Mouse (Mus musculus) lung, postnatal 0 days (tissue): Measurements from ENCODE around the gene Ncdn. TPM values are rescaled to one million over a fixed set of nuclear protein-coding genes. Genes with fewer than 3 reads are reported as not detected.

Experiments used
- ATAC-seq: fragments of 200-750 bp; cut with Nextera tagmentation; 2 replicates; pipeline ENCODE4 v1.8.0; 2017; ENCODE audit warnings: moderate library complexity
- DNase-seq: peaks from one replicate; pipeline ENCODE4 v3.0.0-alpha.2; 2016; ENCODE audit warnings: low spot score
- H3K27ac ChIP-seq: fragments of 300-500 bp; sonication (generic); 2 replicates; pipeline ENCODE4 v1.5.1; 2014; ENCODE audit warnings: antibody characterized with exemption, mild to moderate bottlenecking, low read length, mixed read lengths
- H3K27me3 ChIP-seq: fragments of 300-500 bp; sonication (generic); replicated peaks from 2 replicates; pipeline ENCODE4 v1.6.1; 2014; ENCODE audit warnings: low read length, mixed read lengths; ENCODE audit not compliant: insufficient read depth
- H3K36me3 ChIP-seq: fragments of 300-500 bp; sonication (generic); 2 replicates; pipeline ENCODE4 v1.6.1; 2014; ENCODE audit warnings: low read length, mixed read lengths; ENCODE audit not compliant: insufficient read depth
- H3K4me1 ChIP-seq: fragments of 300-500 bp; sonication (generic); 2 replicates; pipeline ENCODE4 v1.6.1; 2014; ENCODE audit warnings: antibody characterized with exemption, low read depth, low read length, mixed read lengths; ENCODE audit not compliant: insufficient read depth
- H3K4me2 ChIP-seq: fragments of 300-500 bp; sonication (generic); replicated peaks from 2 replicates; pipeline ENCODE4 v1.6.1; 2014; ENCODE audit warnings: low read depth, mild to moderate bottlenecking, low read length, moderate library complexity, mixed read lengths
- H3K4me3 ChIP-seq: fragments of 300-500 bp; sonication (generic); 2 replicates; pipeline ENCODE4 v1.5.1; 2014; ENCODE audit warnings: low read depth, low read length
- H3K9ac ChIP-seq: fragments of 300-500 bp; sonication (generic); replicated peaks from 2 replicates; pipeline ENCODE4 v1.6.1; 2014; ENCODE audit warnings: low read depth, mild to moderate bottlenecking
- H3K9me3 ChIP-seq: fragments of 300-500 bp; sonication (generic); 2 replicates; pipeline ENCODE4 v1.6.1; 2016; ENCODE audit warnings: low read length, mixed read lengths
- CTCF ChIP-seq: IDR thresholded peaks from 2 replicates; pipeline ENCODE4 v1.5.1; 2016; ENCODE audit warnings: antibody characterized with exemption, mild to moderate bottlenecking
- EP300 ChIP-seq: IDR thresholded peaks from 2 replicates; pipeline ENCODE4 v1.6.1; 2016; ENCODE audit warnings: antibody characterized with exemption, mild to moderate bottlenecking, control low read depth
- WGBS: fragments of 180-500 bp; shearing (Covaris S2); extraction: QIAGEN DNeasy Blood & Tissue Kit; methylation state at CpG from one replicate; pipeline ENCODE4 v1.1.7; 2014; 5-methylcytosine and 5-hydroxymethylcytosine counted together
- polyA plus RNA-seq: library from polyadenylated mRNA; unstranded; fragments of >200 nt; fragmentation: Nextera tagmentation; extraction: Ambion mirVana; gene quantifications from 2 replicates; pipeline ENCODE4 v1.2.1, GENCODE M21; 2015

The Ncdn gene
- 12.3 and 12.4 TPM in 2 replicates for polyA plus RNA-seq

GRCm38 (mm10) chr4:126753268-126754230, at the start of gene Ncdn, which contains the start of gene AU040320:
TSS of gene Ncdn (minus strand) at chr4:126753438.
TSS of gene AU040320 (plus strand) at chr4:126753544.
- ATAC-seq (peak; percentile 99), DNase-seq (peak; percentile 98)
- peak; percentile 78 for TF ChIP-seq EP300
- TF ChIP-seq CTCF: no peak
- Histone ChIP-seq H3K4me1 (peaks cover 18% of the 10 kb centered on the region; the same call in 1 of the 2 replicates), H3K27me3 (no peaks in the 10 kb centered on the region), H3K9ac (peak within 1 kb of the TSS; percentile 76), H3K4me3 (peak within 1 kb of the TSS; percentile 86), H3K4me2 (peak within 1 kb of the TSS; percentile 96), H3K9me3 (no peaks in the 10 kb centered on the region), H3K27ac (peak within 1 kb of the TSS; percentile 96), H3K36me3 (peaks cover 6% of the 10 kb centered on the region; the same call in 1 of the 2 replicates)
- 2% methylated on average over 58 of the region's 71 CpGs for WGBS

DNA sequence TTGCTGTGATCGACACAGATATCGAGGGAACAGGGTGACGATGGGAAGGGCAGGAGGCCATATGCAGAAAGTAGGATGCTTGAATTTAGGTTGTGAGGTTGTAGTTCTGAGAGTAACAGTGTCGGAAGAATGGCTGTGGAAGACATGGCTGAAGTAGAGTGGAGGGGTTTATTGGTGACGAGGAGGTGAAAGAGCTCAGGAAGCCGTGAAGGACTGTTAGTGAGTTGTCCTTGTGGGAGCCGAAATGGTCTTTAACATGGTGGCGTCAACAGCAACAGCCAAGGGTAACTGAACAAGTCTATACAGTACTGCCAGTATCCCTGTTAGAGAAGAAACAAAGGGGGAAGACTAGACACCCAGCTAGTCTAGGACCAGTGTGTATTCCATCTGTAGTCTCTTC, 48.9 kb upstream of the Ncdn start:
- 94% methylated on average over 8 of the region's 8 CpGs for WGBS
- H3K4me2 ChIP-seq: no peak overlapping the region
- H3K9me3 ChIP-seq: no peaks in the 10 kb centered on the region
- no peak overlapping the region for H3K4me3 ChIP-seq
- ATAC-seq: no peak
- H3K27me3 ChIP-seq: no peaks in the 10 kb centered on the region
- no peak overlapping the region for H3K9ac ChIP-seq
- H3K4me1 ChIP-seq: 0 out of 2 replicates have a peak, but pooled peaks cover 4% of the 10 kb centered on the region
- no peaks in the 10 kb centered on the region for H3K36me3 ChIP-seq
- no peak for DNase-seq
- no peak overlapping the region for H3K27ac ChIP-seq
- no peak for TF ChIP-seq CTCF
- TF ChIP-seq EP300: no peak

- Histone ChIP-seq H3K4me2 (no peak overlapping the region), H3K27me3 (no peaks in the 10 kb centered on the region), H3K27ac (no peak overlapping the region), H3K4me3 (no peak overlapping the region), H3K9me3 (no peaks in the 10 kb centered on the region), H3K4me1 (no peaks in the 10 kb centered on the region), H3K9ac (no peak overlapping the region), H3K36me3 (peaks cover 13% of the 10 kb centered on the region; the same call in 1 of the 2 replicates)
- WGBS: 92% methylated on average over 7 of the region's 7 CpGs
- TF ChIP-seq EP300: no peak
- no peak for TF ChIP-seq CTCF
- DNase-seq (no peak), ATAC-seq (no peak)
These were observed 39.3 kb upstream of the Ncdn start for GRCm38 (mm10) chr4:126792341-126793102.

GRCm38 (mm10) chr4:126782996-126783395, 29.8 kb upstream of the Ncdn start:
- H3K9me3 ChIP-seq: no peaks in the 10 kb centered on the region
- H3K27ac ChIP-seq: no peak overlapping the region
- no peaks in the 10 kb centered on the region for H3K36me3 ChIP-seq
- no peaks in the 10 kb centered on the region for H3K4me1 ChIP-seq
- H3K4me3 ChIP-seq: no peak overlapping the region
- 70% methylated on average over 8 of the region's 8 CpGs for WGBS
- DNase-seq (no peak), ATAC-seq (no peak)
- no peak overlapping the region for H3K9ac ChIP-seq
- no peaks in the 10 kb centered on the region for H3K27me3 ChIP-seq
- no peak overlapping the region for H3K4me2 ChIP-seq
- no peak for TF ChIP-seq EP300

DNA sequence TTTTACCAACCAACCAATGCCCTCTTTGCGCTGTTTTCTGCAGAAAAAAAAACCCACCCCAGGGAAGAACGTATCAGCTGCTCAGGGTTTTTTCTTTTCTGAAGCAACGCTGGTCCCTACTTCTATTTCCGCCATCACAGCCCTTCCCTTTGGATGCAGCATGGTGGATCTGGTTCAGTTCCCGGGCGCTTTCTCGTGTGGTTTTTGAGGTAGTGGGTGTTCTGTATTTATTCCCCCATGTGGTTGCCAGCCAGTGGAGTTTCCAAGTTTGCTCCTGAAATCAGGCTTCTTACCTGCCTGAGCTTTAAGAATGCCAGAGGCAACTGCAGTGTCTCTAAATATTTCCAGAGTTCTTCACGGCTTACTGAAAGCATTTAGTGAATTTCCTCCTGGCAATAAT, 29.3 kb upstream of the Ncdn start:
- no peaks in the 10 kb centered on the region for H3K9me3 ChIP-seq
- H3K9ac ChIP-seq: no peak overlapping the region
- ATAC-seq (no peak), DNase-seq (no peak)
- no peak overlapping the region for H3K4me3 ChIP-seq
- H3K27ac ChIP-seq: no peak overlapping the region
- no peaks in the 10 kb centered on the region for H3K27me3 ChIP-seq
- no peaks in the 10 kb centered on the region for H3K4me1 ChIP-seq
- H3K4me2 ChIP-seq: no peak overlapping the region
- no peak for TF ChIP-seq EP300
- H3K36me3 ChIP-seq: no peaks in the 10 kb centered on the region
- WGBS: 86% methylated on average over 8 of the region's 8 CpGs

DNA sequence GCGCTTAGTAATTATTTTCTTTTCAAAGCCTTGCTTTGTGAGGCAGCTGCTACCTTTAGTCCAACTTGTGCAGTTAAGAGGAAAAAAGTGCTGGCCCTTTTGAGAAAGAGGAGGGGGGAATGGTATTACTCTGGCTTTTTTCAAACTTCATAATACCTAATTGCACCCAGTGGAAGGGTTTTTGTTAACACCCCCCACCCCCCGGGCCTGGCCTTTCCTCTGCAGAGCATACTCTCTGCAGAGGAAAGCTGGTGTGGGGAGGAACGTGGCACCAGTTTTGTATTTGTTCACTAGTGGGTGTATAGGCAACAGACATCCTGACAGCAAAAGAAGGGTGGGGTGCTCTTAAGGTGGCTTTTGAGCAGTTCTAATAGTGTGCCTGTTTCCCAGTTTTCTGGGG, 28.6 kb upstream of the Ncdn start:
- H3K4me2 ChIP-seq: no peak overlapping the region
- TF ChIP-seq CTCF (no peak), EP300 (no peak)
- H3K9me3 ChIP-seq: no peaks in the 10 kb centered on the region
- no peak for DNase-seq
- H3K27ac ChIP-seq: no peak overlapping the region
- H3K9ac ChIP-seq: no peak overlapping the region
- no peaks in the 10 kb centered on the region for H3K36me3 ChIP-seq
- no peaks in the 10 kb centered on the region for H3K27me3 ChIP-seq
- WGBS: 76% methylated on average over 3 of the region's 3 CpGs
- no peak overlapping the region for H3K4me3 ChIP-seq
- H3K4me1 ChIP-seq: no peaks in the 10 kb centered on the region
- no peak for ATAC-seq
